Mouse (Mus musculus) ES-E14 (cell line): Measurements from ENCODE around the gene Hs3st3a1. TPM values are rescaled to one million over a fixed set of nuclear protein-coding genes. Genes with fewer than 3 reads are reported as not detected.

Source experiments
- DNase-seq: peaks from one replicate; pipeline ENCODE4 v3.0.0-alpha.2; 2013; ENCODE audit warnings: low read depth, low spot score
- H3K27ac ChIP-seq: 2 replicates; pipeline ENCODE4 v1.5.1; 2012; ENCODE audit warnings: low read depth, mild to moderate bottlenecking, low read length, moderate library complexity, mixed read lengths; ENCODE audit not compliant: poor library complexity, insufficient read depth, severe bottlenecking
- H3K36me3 ChIP-seq: 2 replicates; pipeline ENCODE4 v1.6.1; 2012; ENCODE audit warnings: mild to moderate bottlenecking, low read length, moderate library complexity, mixed read lengths; ENCODE audit not compliant: control insufficient read depth, poor library complexity, insufficient read depth, severe bottlenecking
- H3K4me1 ChIP-seq, 2 experiments: fragments of 150-350 bp in 1 of 2; sonication (generic) in 1 of 2; 2 replicates each; pipeline ENCODE4 v1.6.1; 2012; ENCODE audit warnings: low read length in 2 of 2, mild to moderate bottlenecking in 1 of 2, mixed read lengths in 1 of 2; ENCODE audit not compliant: control insufficient read depth in 2 of 2, insufficient read depth in 2 of 2, poor library complexity in 1 of 2
- H3K4me3 ChIP-seq, 2 experiments: fragments of 150-350 bp in 1 of 2; sonication (generic) in 1 of 2; 2 replicates each; pipeline ENCODE4 v1.5.1; 2012; ENCODE audit warnings: low read length in 2 of 2, low read depth in 1 of 2, mild to moderate bottlenecking in 1 of 2, mixed read lengths in 1 of 2; ENCODE audit not compliant: insufficient read depth in 1 of 2, poor library complexity in 1 of 2, severe bottlenecking in 1 of 2
- H3K9ac ChIP-seq: 2 replicates; pipeline ENCODE4 v1.6.1; 2012; ENCODE audit warnings: low read depth, mild to moderate bottlenecking, low read length, mixed read lengths; ENCODE audit not compliant: poor library complexity, insufficient read depth, severe bottlenecking
- H3K9me3 ChIP-seq: fragments of 150-350 bp; sonication (generic); 2 replicates; pipeline ENCODE4 v1.6.1; 2012; ENCODE audit warnings: low read depth, mild to moderate bottlenecking, low read length; ENCODE audit not compliant: control insufficient read depth, insufficient read depth
- CHD2 ChIP-seq: IDR thresholded peaks from 2 replicates; pipeline ENCODE4 v1.6.1; 2014; ENCODE audit warnings: mild to moderate bottlenecking, low read depth, low read length, inconsistent platforms
- HCFC1 ChIP-seq: IDR thresholded peaks from 2 replicates; pipeline ENCODE4 v1.6.1; 2012; ENCODE audit warnings: low read length, inconsistent platforms, borderline replicate concordance; ENCODE audit not compliant: insufficient read depth
- MAFK ChIP-seq: IDR thresholded peaks from 2 replicates; pipeline ENCODE4 v1.6.1; 2014; ENCODE audit warnings: mild to moderate bottlenecking, low read depth, low read length, inconsistent platforms; ENCODE audit not compliant: insufficient read depth
- ZC3H11A ChIP-seq: IDR thresholded peaks from 2 replicates; pipeline ENCODE4 v1.6.1; 2012; ENCODE audit warnings: low read depth, mild to moderate bottlenecking, inconsistent platforms, low read length, borderline replicate concordance
- ZNF384 ChIP-seq: IDR thresholded peaks from 2 replicates; pipeline ENCODE4 v1.6.1; 2012; ENCODE audit warnings: low read depth, low read length, inconsistent platforms
- in situ Hi-C, 2 experiments: fragments of 600-800 bp; cut with MboI; formaldehyde crosslinking; loops; one replicate each; pipeline ENCODE4 v1.15.1; 2025; ENCODE audit warnings: low sequenced_read_pairs in 2 of 2, inconsistent platforms in 1 of 2; ENCODE audit not compliant: unreplicated experiment in 2 of 2
- total RNA-seq: library from RNA; depleted of rRNA; stranded (reverse); fragments of 300-350 nt; gene quantifications from 2 replicates; pipeline ENCODE4 v1.2.3, GENCODE M21; 2012; rRNA removed

Hs3st3a1 gene
- total RNA-seq: 0.05 and 0.22 TPM in 2 replicates

- Histone ChIP-seq H3K9ac (peak within 1 kb of the TSS; percentile 8; the same call in 1 of the 2 replicates), H3K27ac (no peak within 1 kb of the TSS), H3K9me3 (no peaks in the 10 kb centered on the region), H3K36me3 (no peaks in the 10 kb centered on the region), H3K4me3 (peak within 1 kb of the TSS; percentile 55 to 62), H3K4me1 (no peaks in the 10 kb centered on the region)
- DNase-seq: peak; percentile 72
- peak; percentile 98 for TF ChIP-seq ZNF384
- TF ChIP-seq MAFK: no peak
- no peak for TF ChIP-seq ZC3H11A
- in situ Hi-C loops: loop anchor here in 1 of 2 experiments (25.0 kb wide), 1 partner anchor 523 kb away; the partner anchor contains the start of gene Hs3st3b1
Measured at GRCm38 (mm10) chr11:64434611-64435545, at the start of gene Hs3st3a1. Gene Hs3st3a1, plus strand, starts transcription at chr11:64435332.

GRCm38 (mm10) chr11:64386333-64386732, 48.8 kb upstream of the Hs3st3a1 start:
- no peak overlapping the region for H3K27ac ChIP-seq
- H3K36me3 ChIP-seq: no peaks in the 10 kb centered on the region
- TF ChIP-seq ZNF384 (no peak), CHD2 (no peak), MAFK (no peak), ZC3H11A (no peak), HCFC1 (no peak)
- in situ Hi-C loops: no loop called here
- no peak for DNase-seq
- no peak overlapping the region for H3K4me3 ChIP-seq
- H3K4me1 ChIP-seq: no peaks in the 10 kb centered on the region
- H3K9ac ChIP-seq: no peak overlapping the region
- H3K9me3 ChIP-seq: no peaks in the 10 kb centered on the region

- H3K4me3 ChIP-seq: no peak overlapping the region
- H3K36me3 ChIP-seq: no peaks in the 10 kb centered on the region
- DNase-seq: no peak
- no peaks in the 10 kb centered on the region for H3K9me3 ChIP-seq
- no peak overlapping the region for H3K9ac ChIP-seq
- TF ChIP-seq CHD2: no peak
- no peak for TF ChIP-seq MAFK
- TF ChIP-seq ZC3H11A: no peak
- TF ChIP-seq ZNF384: no peak
- no peak for TF ChIP-seq HCFC1
- in situ Hi-C loops: no loop called here
- no peak overlapping the region for H3K27ac ChIP-seq
- no peaks in the 10 kb centered on the region for H3K4me1 ChIP-seq
Measured at GRCm38 (mm10) chr11:64396331-64396881, 38.7 kb upstream of the Hs3st3a1 start.

- Histone ChIP-seq H3K4me3 (no peak overlapping the region), H3K36me3 (no peaks in the 10 kb centered on the region), H3K9ac (no peak overlapping the region), H3K9me3 (no peaks in the 10 kb centered on the region), H3K4me1 (no peaks in the 10 kb centered on the region), H3K27ac (no peak overlapping the region)
- TF ChIP-seq ZC3H11A: no peak
- TF ChIP-seq MAFK: no peak
- TF ChIP-seq CHD2: no peak
- no peak for TF ChIP-seq HCFC1
- TF ChIP-seq ZNF384: no peak
- no peak for DNase-seq
- in situ Hi-C loops: no loop called here
Measured at GRCm38 (mm10) chr11:64396949-64397348, 38.2 kb upstream of the Hs3st3a1 start.
